Mouse (Mus musculus): ENCODE measurements around the gene Lag3. TPM values are rescaled to one million over a fixed set of nuclear protein-coding genes. Genes with fewer than 3 reads are reported as not detected.
A peak's percentile ranks its signal among the peaks of the same experiment; 100 is the strongest.

Lag3 gene
- polyA plus RNA-seq, 1 experiment from 2014 or later, result 2.1 TPM

DNA sequence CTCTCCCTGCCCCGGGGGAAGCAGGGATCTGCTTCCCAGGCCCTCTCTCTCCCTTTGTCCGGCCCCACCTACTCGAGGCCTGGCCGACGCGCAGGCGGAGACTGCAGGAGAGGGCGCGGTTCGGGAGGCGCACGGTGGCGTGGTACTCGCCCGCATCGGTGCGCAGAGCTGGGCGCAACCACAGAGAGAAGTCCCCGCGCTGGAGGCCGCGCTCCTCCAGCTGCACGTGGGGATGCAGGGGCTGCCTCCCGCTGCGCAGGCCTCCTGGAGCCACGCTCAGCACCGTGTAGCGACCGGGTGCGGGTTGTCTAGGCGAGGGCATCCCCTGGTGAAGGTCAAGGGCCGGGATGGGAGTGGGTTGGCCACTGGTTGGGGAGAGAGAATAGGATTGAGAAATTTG lies 1.5 kb downstream of the Lag3 start:
- DNase-seq (ENCODE audit: low spot score) (no peak), ATAC-seq (replicated peaks; ENCODE audit: low FRiP score, low TSS enrichment, low read depth) (no peak; the same call in 1 of the 2 replicates)
- Histone ChIP-seq H3K36me3 (ENCODE audit: control insufficient read depth, insufficient read depth, low read length) (peaks cover 26% of the 10 kb centered on the region), H3K9ac (ENCODE audit: low read length) (peak overlapping the region; percentile 20; the same call in 1 of the 2 replicates), H3K9me3 (ENCODE audit: control insufficient read depth, low read length) (no peaks in the 10 kb centered on the region), H3K27ac (ENCODE audit: low read depth) (no peak overlapping the region), H3K4me3 (ENCODE audit: low read depth, low read length) (peak overlapping the region; percentile 12), H3K27me3 (replicated peaks; ENCODE audit: control insufficient read depth, insufficient read depth, low read length) (0 out of 2 replicates have a peak, but pooled peaks cover 3% of the 10 kb centered on the region), H3K4me2 (ENCODE audit: low read length) (peak overlapping the region; percentile 48), H3K4me1 (replicated peaks; ENCODE audit: control insufficient read depth, insufficient read depth, low read length) (peaks cover 21% of the 10 kb centered on the region)
- 3% methylated on average over 32 of the region's 32 CpGs for WGBS

DNA sequence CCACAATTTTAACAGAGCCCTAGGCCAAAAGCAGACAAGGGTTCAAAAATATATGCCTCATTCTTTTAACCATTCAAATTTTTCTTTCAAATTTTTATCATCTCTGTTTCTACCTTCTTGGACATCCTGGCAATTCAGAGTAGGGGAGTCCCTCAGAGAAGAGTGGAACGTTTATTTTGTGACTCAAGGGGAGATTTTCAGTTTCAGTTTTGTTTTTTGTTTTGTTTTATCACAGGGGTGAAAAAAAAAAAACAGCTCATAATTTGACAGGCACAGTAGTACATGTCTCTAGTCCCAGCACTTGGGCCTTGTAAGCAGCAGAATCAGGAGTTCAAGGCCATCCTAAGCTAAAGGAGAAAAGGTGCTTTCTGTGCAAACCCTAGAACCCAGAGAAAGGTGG lies 3.7 kb downstream of the Lag3 start:
- WGBS, result 94% methylated on average over 1 of the region's 1 CpGs
- Histone ChIP-seq H3K36me3 (ENCODE audit: control insufficient read depth, insufficient read depth, low read length) (peaks cover 4% of the 10 kb centered on the region; the same call in 1 of the 2 replicates), H3K4me2 (ENCODE audit: low read length) (no peak overlapping the region), H3K27me3 (replicated peaks; ENCODE audit: control insufficient read depth, insufficient read depth, low read length) (0 out of 2 replicates have a peak, but pooled peaks cover 3% of the 10 kb centered on the region), H3K27ac (ENCODE audit: low read depth) (no peak overlapping the region), H3K9me3 (ENCODE audit: control insufficient read depth, low read length) (no peaks in the 10 kb centered on the region), H3K4me3 (ENCODE audit: low read depth, low read length) (no peak overlapping the region), H3K9ac (ENCODE audit: low read length) (no peak overlapping the region), H3K4me1 (replicated peaks; ENCODE audit: control insufficient read depth, insufficient read depth, low read length) (peaks cover 16% of the 10 kb centered on the region)
- ATAC-seq (replicated peaks; ENCODE audit: low FRiP score, low TSS enrichment, low read depth) (no peak), DNase-seq (ENCODE audit: low spot score) (no peak)

DNA sequence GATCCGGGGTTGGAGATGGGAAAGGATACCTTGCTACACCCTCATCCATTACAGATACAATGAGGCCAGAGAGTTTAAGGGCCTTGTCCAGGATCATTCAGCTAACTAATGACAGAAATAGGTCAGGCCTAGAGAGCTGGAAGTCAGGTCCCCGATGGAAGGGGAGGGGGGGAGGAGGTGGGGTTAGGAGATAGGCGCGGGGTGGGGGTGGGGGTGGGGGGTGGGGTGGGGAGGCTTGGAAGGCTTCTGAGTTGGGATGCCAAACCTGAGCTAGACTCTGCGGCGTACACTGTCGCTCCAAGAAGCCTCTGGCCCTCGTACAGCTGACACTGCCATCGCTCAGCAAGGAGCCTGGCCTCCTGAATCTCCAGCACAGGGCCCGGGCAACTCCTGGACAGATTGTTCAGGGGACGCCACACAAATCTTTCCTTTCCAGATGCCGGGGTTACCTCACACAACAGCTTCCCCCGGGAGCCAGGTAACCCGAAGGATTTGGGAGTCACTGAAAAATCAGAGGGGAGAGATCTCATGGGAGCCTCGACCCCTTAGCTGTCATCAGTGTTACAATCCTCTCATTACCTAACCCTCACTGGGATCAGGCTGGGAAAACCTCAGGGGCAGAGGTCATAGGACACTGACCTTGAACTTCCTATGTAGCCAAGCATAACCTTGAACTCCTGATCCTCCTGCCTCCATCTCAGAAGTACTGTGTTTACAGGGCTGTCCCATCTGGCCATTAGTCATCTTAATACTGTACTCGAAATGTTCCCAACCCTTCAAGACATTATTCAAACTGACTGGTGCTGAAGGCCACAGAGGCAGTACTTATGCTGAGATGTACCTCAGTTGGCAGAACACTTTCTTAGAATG lies 6.3 kb downstream of the Lag3 start:
- no peaks in the 10 kb centered on the region for H3K9me3 ChIP-seq (ENCODE audit: control insufficient read depth, low read length)
- H3K9ac ChIP-seq (ENCODE audit: low read length), result peak overlapping the region; percentile 74
- DNase-seq (ENCODE audit: low spot score), result no peak
- WGBS, result 36% methylated on average over 14 of the region's 16 CpGs
- no peaks in the 10 kb centered on the region for H3K36me3 ChIP-seq (ENCODE audit: control insufficient read depth, insufficient read depth, low read length)
- H3K4me3 ChIP-seq (ENCODE audit: low read depth, low read length), result peak overlapping the region; percentile 47; the same call in 1 of the 2 replicates
- peak overlapping the region; percentile 81 for H3K4me2 ChIP-seq (ENCODE audit: low read length)
- H3K27me3 ChIP-seq (replicated peaks; ENCODE audit: control insufficient read depth, insufficient read depth, low read length), result 0 out of 2 replicates have a peak, but pooled peaks cover under 1% of the 10 kb centered on the region
- H3K4me1 ChIP-seq (replicated peaks; ENCODE audit: control insufficient read depth, insufficient read depth, low read length), result peaks cover 16% of the 10 kb centered on the region
- ATAC-seq (replicated peaks; ENCODE audit: low FRiP score, low TSS enrichment, low read depth), result no peak
- H3K27ac ChIP-seq (ENCODE audit: low read depth), result peak overlapping the region; percentile 98

DNA sequence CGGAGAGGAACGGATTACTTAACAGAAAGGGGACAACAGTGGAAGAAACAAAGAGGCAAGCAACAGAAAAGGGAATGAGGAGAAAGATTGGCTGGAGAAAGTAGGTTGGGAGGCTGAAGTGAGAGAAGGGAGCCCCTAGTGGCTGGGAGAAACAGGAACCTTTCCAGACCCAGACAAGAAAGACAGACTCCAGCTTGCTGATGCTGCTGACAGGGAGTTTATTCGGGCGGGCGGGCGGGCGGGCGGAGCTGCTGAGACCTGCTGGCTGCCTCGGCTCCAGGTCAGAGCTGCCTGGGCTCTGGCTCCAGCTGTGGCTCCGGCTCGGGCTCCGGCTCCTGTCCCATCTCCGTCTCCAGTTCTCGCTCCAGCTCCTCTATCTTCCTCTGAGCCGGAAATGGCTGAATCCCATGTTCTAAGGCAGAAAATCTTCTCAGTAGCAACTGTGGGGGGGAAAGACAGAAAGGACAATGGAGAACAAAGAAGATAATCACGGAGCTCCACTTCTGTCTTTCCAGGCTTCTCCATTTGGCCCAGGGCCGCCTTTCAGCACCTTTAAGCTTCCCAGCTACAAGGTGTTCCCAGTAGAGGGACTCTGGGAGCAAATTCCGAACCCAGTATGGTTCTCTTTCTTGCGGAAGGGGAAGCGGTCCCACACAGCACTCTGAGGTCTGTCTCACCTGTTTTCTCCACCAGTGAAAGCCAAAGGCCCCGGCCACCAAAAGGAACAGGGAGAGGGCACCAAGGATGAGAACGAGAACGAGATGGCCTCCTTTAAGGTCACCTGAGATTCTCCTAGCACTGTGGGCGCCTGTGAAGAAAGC lies 7.1 kb downstream of the Lag3 start:
- H3K9ac ChIP-seq (ENCODE audit: low read length), result peak overlapping the region; percentile 74
- peak; percentile 76 for ATAC-seq (replicated peaks; ENCODE audit: low FRiP score, low TSS enrichment, low read depth)
- 5% methylated on average over 24 of the region's 24 CpGs for WGBS

DNA sequence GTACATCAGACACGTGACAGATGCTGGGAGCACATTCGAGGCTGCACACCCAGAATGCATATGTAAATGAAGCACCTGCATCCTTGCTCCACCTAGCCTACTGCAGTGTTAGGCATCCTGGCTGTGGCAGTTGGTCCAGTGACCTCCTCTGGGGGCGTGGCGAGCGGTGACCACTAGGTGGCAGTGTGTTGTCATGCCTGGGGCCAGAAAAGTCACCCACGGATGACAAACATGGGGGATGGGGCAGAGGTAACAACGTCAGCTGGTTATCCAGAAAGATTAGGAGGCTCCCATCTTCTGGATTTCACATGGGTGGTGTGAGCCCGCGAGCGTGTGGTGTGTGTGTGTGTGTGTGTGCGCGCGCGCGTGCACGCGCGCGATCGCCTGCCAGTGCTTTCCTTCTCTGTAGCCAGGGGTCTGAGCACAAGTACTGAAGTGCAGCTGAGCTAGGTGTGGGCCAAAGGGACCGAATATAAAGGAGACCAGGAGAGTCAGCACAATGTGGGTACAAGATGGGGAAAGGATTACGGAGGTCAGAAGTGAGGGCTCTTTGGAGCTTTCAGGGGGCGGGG lies 7.8 kb downstream of the Lag3 start:
- Histone ChIP-seq H3K9ac (ENCODE audit: low read length) (peak overlapping the region; percentile 74), H3K4me2 (ENCODE audit: low read length) (peak overlapping the region; percentile 81), H3K4me3 (ENCODE audit: low read depth, low read length) (peak overlapping the region; percentile 47), H3K36me3 (ENCODE audit: control insufficient read depth, insufficient read depth, low read length) (no peaks in the 10 kb centered on the region), H3K27me3 (replicated peaks; ENCODE audit: control insufficient read depth, insufficient read depth, low read length) (no peaks in the 10 kb centered on the region), H3K4me1 (replicated peaks; ENCODE audit: control insufficient read depth, insufficient read depth, low read length) (peaks cover 10% of the 10 kb centered on the region), H3K27ac (ENCODE audit: low read depth) (peak overlapping the region; percentile 98), H3K9me3 (ENCODE audit: control insufficient read depth, low read length) (no peaks in the 10 kb centered on the region)
- ATAC-seq (replicated peaks; ENCODE audit: low FRiP score, low TSS enrichment, low read depth) (peak; percentile 80), DNase-seq (ENCODE audit: low spot score) (peak; percentile 99)
- under 1% methylated on average over 23 of the region's 23 CpGs for WGBS

More for the DNA sequence above, 7.1 kb downstream of the Lag3 start:
- no peaks in the 10 kb centered on the region for H3K9me3 ChIP-seq (ENCODE audit: control insufficient read depth, low read length)
- no peaks in the 10 kb centered on the region for H3K36me3 ChIP-seq (ENCODE audit: control insufficient read depth, insufficient read depth, low read length)
- DNase-seq (ENCODE audit: low spot score), result peak; percentile 85
- peak overlapping the region; percentile 98 for H3K27ac ChIP-seq (ENCODE audit: low read depth)
- H3K4me3 ChIP-seq (ENCODE audit: low read depth, low read length), result peak overlapping the region; percentile 47
- peak overlapping the region; percentile 81 for H3K4me2 ChIP-seq (ENCODE audit: low read length)
- peaks cover 10% of the 10 kb centered on the region for H3K4me1 ChIP-seq (replicated peaks; ENCODE audit: control insufficient read depth, insufficient read depth, low read length)
- no peaks in the 10 kb centered on the region for H3K27me3 ChIP-seq (replicated peaks; ENCODE audit: control insufficient read depth, insufficient read depth, low read length)

DNA sequence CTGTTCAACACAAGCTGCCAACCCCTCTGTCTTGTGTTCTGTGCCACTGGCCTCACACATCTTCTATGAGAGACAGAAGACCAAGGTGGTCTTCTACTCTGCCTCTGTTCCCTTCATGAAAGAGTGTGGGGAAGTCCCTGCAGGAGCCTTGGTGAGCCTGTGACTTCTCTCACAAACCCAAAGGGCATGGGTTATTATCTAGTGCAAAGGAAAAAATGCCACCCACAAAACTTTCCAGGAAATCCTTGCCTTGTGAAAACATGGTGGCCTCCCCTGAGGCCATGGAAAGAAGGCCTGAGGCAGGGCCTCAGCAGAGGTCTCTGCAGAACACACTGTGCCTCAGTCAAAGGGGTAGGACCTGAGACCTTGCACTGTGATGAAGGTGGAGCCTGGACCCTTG lies 9.7 kb downstream of the Lag3 start:
- Histone ChIP-seq H3K27ac (ENCODE audit: low read depth) (no peak overlapping the region), H3K4me3 (ENCODE audit: low read depth, low read length) (no peak overlapping the region), H3K9ac (ENCODE audit: low read length) (no peak overlapping the region), H3K36me3 (ENCODE audit: control insufficient read depth, insufficient read depth, low read length) (no peaks in the 10 kb centered on the region), H3K9me3 (ENCODE audit: control insufficient read depth, low read length) (no peaks in the 10 kb centered on the region), H3K27me3 (replicated peaks; ENCODE audit: control insufficient read depth, insufficient read depth, low read length) (no peaks in the 10 kb centered on the region), H3K4me2 (ENCODE audit: low read length) (no peak overlapping the region), H3K4me1 (replicated peaks; ENCODE audit: control insufficient read depth, insufficient read depth, low read length) (peaks cover 10% of the 10 kb centered on the region)
- DNase-seq (ENCODE audit: low spot score) (no peak), ATAC-seq (replicated peaks; ENCODE audit: low FRiP score, low TSS enrichment, low read depth) (no peak)

DNA sequence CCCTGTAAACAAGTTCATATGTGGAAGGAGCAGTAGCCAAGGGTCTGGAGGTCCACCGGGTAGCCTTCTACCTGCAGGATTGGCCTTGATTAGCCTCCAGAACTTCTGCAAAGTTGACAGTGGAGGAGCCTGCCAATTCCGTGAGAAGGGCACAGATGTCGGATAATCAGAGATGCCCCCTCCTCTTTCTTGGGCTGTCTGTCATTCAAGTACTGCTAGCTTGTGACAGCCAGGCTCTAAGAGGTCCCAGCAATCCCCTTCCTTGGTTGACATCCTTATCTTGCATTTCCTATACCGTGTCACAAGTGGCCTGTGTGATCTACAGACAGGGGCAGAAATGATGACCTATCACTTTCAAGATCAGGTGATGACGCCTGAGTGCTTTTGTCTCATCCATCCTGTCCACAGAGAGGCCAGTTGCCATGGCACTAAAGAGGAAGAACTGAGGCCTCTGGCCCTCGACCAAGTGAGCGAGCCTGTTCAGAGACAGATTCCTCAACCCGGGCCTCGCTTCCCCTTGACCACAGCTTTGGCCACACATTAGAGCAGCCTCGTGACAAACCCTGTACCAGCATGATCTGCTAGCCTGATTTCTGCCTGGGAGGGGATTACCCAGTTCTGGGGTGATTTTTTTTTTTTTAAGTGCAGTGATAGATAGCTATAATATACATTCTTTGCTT lies 10.6 kb downstream of the Lag3 start:
- H3K4me2 ChIP-seq (ENCODE audit: low read length), result no peak overlapping the region
- 68% methylated on average over 10 of the region's 10 CpGs for WGBS
- DNase-seq (ENCODE audit: low spot score), result no peak
- H3K4me3 ChIP-seq (ENCODE audit: low read depth, low read length), result no peak overlapping the region
- no peaks in the 10 kb centered on the region for H3K9me3 ChIP-seq (ENCODE audit: control insufficient read depth, low read length)
- no peak overlapping the region for H3K27ac ChIP-seq (ENCODE audit: low read depth)
- no peak for ATAC-seq (replicated peaks; ENCODE audit: low FRiP score, low TSS enrichment, low read depth)
- no peaks in the 10 kb centered on the region for H3K36me3 ChIP-seq (ENCODE audit: control insufficient read depth, insufficient read depth, low read length)
- no peaks in the 10 kb centered on the region for H3K27me3 ChIP-seq (replicated peaks; ENCODE audit: control insufficient read depth, insufficient read depth, low read length)
- H3K9ac ChIP-seq (ENCODE audit: low read length), result no peak overlapping the region
- peaks cover 10% of the 10 kb centered on the region for H3K4me1 ChIP-seq (replicated peaks; ENCODE audit: control insufficient read depth, insufficient read depth, low read length)

Data from intestine, embryonic 14.5 days (tissue).